In the genomic region with DNA sequence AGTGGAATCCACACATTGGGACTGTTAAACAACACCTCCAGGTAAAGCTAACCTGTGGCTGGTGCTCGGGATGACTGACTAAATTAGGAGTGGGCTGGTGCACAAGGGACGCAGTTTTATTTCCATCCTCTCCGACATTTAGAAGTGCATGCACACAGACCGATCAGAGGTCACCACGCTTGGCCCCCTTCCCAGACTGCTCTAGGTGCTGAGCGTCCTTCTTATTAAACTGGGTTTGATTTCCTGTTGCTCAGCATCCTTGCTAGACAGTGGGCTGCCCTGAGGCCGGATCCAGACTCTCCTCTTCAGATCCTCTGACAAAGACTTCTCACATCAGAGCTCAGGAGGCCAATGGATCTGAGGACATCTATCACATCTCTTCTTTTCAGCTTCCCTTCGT, we compare ENCODE assay signal across 11 mouse cellular contexts.
DNase-seq lines count a peak whose midpoint lies in the region; ATAC-seq and TF ChIP-seq lines count a peak whose summit lies in the region.
"Had no signal": no experiment of that assay in that cellular context is flagged by ENCODE, and none has a peak within 500 bp of the region (broad histone marks: within the 10 kb centered on the region; RNA-seq: fewer than 3 reads in every experiment).

No protein-coding gene starts in this region.

- no peak for TF ChIP-seq CTCF in kidney, postnatal 0 days (IDR thresholded peaks at IDR 0.05; ENCODE audit: low read depth)

- no peaks in the 10 kb centered on the region for H3K27me3 ChIP-seq in hindbrain, embryonic 11.5 days (ENCODE audit: control insufficient read depth, insufficient read depth, low read length)
- H3K27me3 ChIP-seq in hindbrain, embryonic 14.5 days (ENCODE audit: control insufficient read depth, insufficient read depth, low read length) = no peaks in the 10 kb centered on the region
- no peaks in the 10 kb centered on the region for H3K27me3 ChIP-seq in kidney, postnatal 0 days (ENCODE audit: insufficient read depth, low read length)

- no peak overlapping the region for H3K4me3 ChIP-seq in hindbrain, embryonic 11.5 days (ENCODE audit: low read depth, low read length)
- H3K4me3 ChIP-seq in hindbrain, embryonic 14.5 days (replicated peaks; ENCODE audit: low read length) = no peak overlapping the region
- no peak overlapping the region for H3K4me3 ChIP-seq in kidney, postnatal 0 days (replicated peaks; ENCODE audit: low read depth, low read length)
- H3K4me3 ChIP-seq: myocyte had no signal

- no peaks in the 10 kb centered on the region for H3K36me3 ChIP-seq in hindbrain, embryonic 11.5 days (ENCODE audit: control insufficient read depth, insufficient read depth, low read length)
- no peaks in the 10 kb centered on the region for H3K36me3 ChIP-seq in hindbrain, embryonic 14.5 days (replicated peaks; ENCODE audit: control insufficient read depth, insufficient read depth)
- no peaks in the 10 kb centered on the region for H3K36me3 ChIP-seq in kidney, postnatal 0 days (ENCODE audit: insufficient read depth, low read length)

- no peak overlapping the region for H3K27ac ChIP-seq in hindbrain, embryonic 11.5 days (ENCODE audit: low read depth, low read length)
- no peak overlapping the region for H3K27ac ChIP-seq in hindbrain, embryonic 14.5 days
- no peak overlapping the region for H3K27ac ChIP-seq in kidney, postnatal 0 days
- H3K27ac ChIP-seq: hindbrain, postnatal 0 days had no signal

- ATAC-seq in hindbrain, embryonic 11.5 days (ENCODE audit: low FRiP score) = no peak
- ATAC-seq in hindbrain, embryonic 14.5 days (ENCODE audit: low FRiP score) = no peak
- no peak for ATAC-seq in kidney, postnatal 0 days (replicated peaks; ENCODE audit: low FRiP score, low read depth)
- ATAC-seq: hindbrain, postnatal 0 days had no signal

- no peak overlapping the region for H3K4me2 ChIP-seq in hindbrain, embryonic 11.5 days (replicated peaks; ENCODE audit: low read depth, low read length)
- H3K4me2 ChIP-seq in hindbrain, embryonic 14.5 days (replicated peaks) = no peak overlapping the region
- no peak overlapping the region for H3K4me2 ChIP-seq in kidney, postnatal 0 days (ENCODE audit: low read length)

- DNase-seq in hindbrain, embryonic 11.5 days (ENCODE audit: low spot score) = peak; percentile 10
- no peak for DNase-seq in hindbrain, embryonic 14.5 days (ENCODE audit: low spot score)
- peak; percentile 45 to 52 for DNase-seq in adrenal gland, adult 18-20 months (ENCODE audit: low spot score in 2 of 2)
- peak; percentile 69 for DNase-seq in adrenal gland, postnatal 25 days
- DNase-seq in kidney, postnatal 0 days (ENCODE audit: low spot score) = peak; percentile 62
- DNase-seq in thymus, postnatal 4 days = no peak
- no peak for DNase-seq in c-Kit-positive CD71-positive TER-119-positive erythroid progenitor cells, embryonic 14.5 days (ENCODE audit: low spot score)
- DNase-seq: layer of hippocampus, adult 9-11 months; liver had no signal

- 53% methylated on average over 8 of the region's 8 CpGs for WGBS in hindbrain, embryonic 11.5 days
- 54% methylated on average over 8 of the region's 8 CpGs for whole genome bisulfite sequencing in hindbrain, embryonic 14.5 days
- WGBS in kidney, postnatal 0 days = 8% methylated on average over 8 of the region's 8 CpGs

- no peak overlapping the region for H3K9ac ChIP-seq in hindbrain, embryonic 11.5 days (ENCODE audit: low read depth, low read length)
- no peak overlapping the region for H3K9ac ChIP-seq in hindbrain, embryonic 14.5 days
- no peak overlapping the region for H3K9ac ChIP-seq in kidney, postnatal 0 days (ENCODE audit: low read depth, low read length)

- H3K9me3 ChIP-seq in hindbrain, embryonic 11.5 days (ENCODE audit: control insufficient read depth, low read length) = no peaks in the 10 kb centered on the region
- no peaks in the 10 kb centered on the region for H3K9me3 ChIP-seq in hindbrain, embryonic 14.5 days (ENCODE audit: control insufficient read depth, low read length)
- no peaks in the 10 kb centered on the region for H3K9me3 ChIP-seq in kidney, postnatal 0 days (replicated peaks; ENCODE audit: low read length)

- H3K4me1 ChIP-seq in hindbrain, embryonic 11.5 days (replicated peaks; ENCODE audit: control insufficient read depth, insufficient read depth, low read length) = no peaks in the 10 kb centered on the region
- H3K4me1 ChIP-seq in hindbrain, embryonic 14.5 days (replicated peaks; ENCODE audit: control insufficient read depth, insufficient read depth, low read length) = 0 out of 2 replicates have a peak, but pooled peaks cover 13% of the 10 kb centered on the region
- peaks cover 21% of the 10 kb centered on the region for H3K4me1 ChIP-seq in kidney, postnatal 0 days (replicated peaks; ENCODE audit: insufficient read depth, low read length)

Comparison
In these comparisons a context has a peak if more than half of its experiments do, and no peak if none do; other contexts are left out.
1. DNase-seq: peak in hindbrain, embryonic 11.5 days (single experiment), adrenal gland, adult 18-20 months (2 of 2), adrenal gland, postnatal 25 days (single experiment) and kidney, postnatal 0 days (single experiment); none in hindbrain, embryonic 14.5 days (single experiment), thymus, postnatal 4 days (single experiment) and c-Kit-positive CD71-positive TER-119-positive erythroid progenitor cells, embryonic 14.5 days (single experiment).